Mouse (Mus musculus) hindbrain, embryonic 15.5 days (tissue): Measurements from ENCODE around the gene Olfr556. TPM values are rescaled to one million over a fixed set of nuclear protein-coding genes. Genes with fewer than 3 reads are reported as not detected.
A peak's percentile ranks its signal among the peaks of the same experiment; 100 is the strongest.
"Not testable (repeated sequence)": the region's sequence is repeated elsewhere in the genome, so short reads cannot be mapped to it uniquely, and the experiment has no call there.

Source experiments
- ATAC-seq: fragments of 200-750 bp; cut with Nextera tagmentation; 2 replicates; pipeline ENCODE4 v1.8.0; 2017; ENCODE audit warnings: low read depth, moderate number of reproducible peaks, moderate TSS enrichment; ENCODE audit not compliant: low FRiP score
- H3K27ac ChIP-seq: fragments of 300-500 bp; sonication (generic); replicated peaks from 2 replicates; pipeline ENCODE4 v1.5.1; 2015; ENCODE audit warnings: mild to moderate bottlenecking, inconsistent platforms
- H3K27me3 ChIP-seq: fragments of 300-500 bp; sonication (generic); 2 replicates; pipeline ENCODE4 v1.6.1; 2015; ENCODE audit warnings: control low read depth, inconsistent platforms
- H3K36me3 ChIP-seq: fragments of 300-500 bp; sonication (generic); 2 replicates; pipeline ENCODE4 v1.6.1; 2015; ENCODE audit warnings: control low read depth, inconsistent platforms
- H3K4me1 ChIP-seq: fragments of 300-500 bp; sonication (generic); replicated peaks from 2 replicates; pipeline ENCODE4 v1.6.1; 2015; ENCODE audit warnings: control low read depth, inconsistent platforms
- H3K4me2 ChIP-seq: fragments of 300-500 bp; sonication (generic); 2 replicates; pipeline ENCODE4 v1.6.1; 2015; ENCODE audit warnings: moderate library complexity, mild to moderate bottlenecking, inconsistent platforms
- H3K4me3 ChIP-seq: fragments of 300-500 bp; sonication (generic); 2 replicates; pipeline ENCODE4 v1.5.1; 2015; ENCODE audit warnings: mild to moderate bottlenecking, inconsistent platforms
- H3K9ac ChIP-seq: fragments of 300-500 bp; sonication (generic); 2 replicates; pipeline ENCODE4 v1.6.1; 2015; ENCODE audit warnings: inconsistent platforms
- H3K9me3 ChIP-seq: fragments of 300-500 bp; sonication (generic); 2 replicates; pipeline ENCODE4 v1.6.1; 2016; ENCODE audit warnings: control low read depth, inconsistent platforms
- WGBS: fragments of 180-500 bp; shearing (Covaris S2); methylation state at CpG from one replicate; pipeline ENCODE4 v1.1.7; 2015; 5-methylcytosine and 5-hydroxymethylcytosine counted together
- polyA plus RNA-seq: library from polyadenylated mRNA; unstranded; fragments of >200 nt; fragmentation: Nextera tagmentation; extraction: Ambion mirVana; gene quantifications from 2 replicates; pipeline ENCODE4 v1.2.1, GENCODE M21; 2015

The Olfr556 gene
- not detected in 2 replicates for polyA plus RNA-seq

DNA sequence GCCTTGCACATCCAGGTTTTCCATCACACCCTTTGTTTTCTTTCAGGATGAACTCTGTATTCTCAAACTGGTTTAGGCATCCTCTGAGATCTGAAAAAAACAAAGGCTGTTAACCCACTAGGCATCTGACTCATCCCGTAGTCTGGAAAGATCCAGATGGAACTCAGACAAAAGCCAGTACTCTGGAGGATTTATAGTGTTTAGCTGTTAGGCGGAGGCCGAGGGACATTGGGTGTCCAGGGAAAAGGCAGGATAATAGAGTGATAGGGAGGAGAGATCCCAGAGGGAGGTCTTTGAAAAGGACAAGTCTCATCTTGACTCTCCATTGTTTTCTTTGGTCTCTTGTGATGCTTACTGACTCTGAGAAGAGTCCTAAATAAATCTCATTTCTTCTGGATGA, at the start of gene Olfr556:
Gene Olfr556, plus strand, starts transcription at position 301 of the 400 bp plus-strand sequence.
- H3K27me3 ChIP-seq, result no peaks in the 10 kb centered on the region
- no peak within 1 kb of the TSS for H3K9ac ChIP-seq
- no peaks in the 10 kb centered on the region for H3K4me1 ChIP-seq
- no peaks in the 10 kb centered on the region for H3K36me3 ChIP-seq
- no peak for ATAC-seq
- H3K9me3 ChIP-seq, result no peaks in the 10 kb centered on the region
- WGBS, result 45% methylated on average over 3 of the region's 3 CpGs
- no peak within 1 kb of the TSS for H3K4me3 ChIP-seq
- no peak within 1 kb of the TSS for H3K27ac ChIP-seq
- H3K4me2 ChIP-seq, result no peak within 1 kb of the TSS

DNA sequence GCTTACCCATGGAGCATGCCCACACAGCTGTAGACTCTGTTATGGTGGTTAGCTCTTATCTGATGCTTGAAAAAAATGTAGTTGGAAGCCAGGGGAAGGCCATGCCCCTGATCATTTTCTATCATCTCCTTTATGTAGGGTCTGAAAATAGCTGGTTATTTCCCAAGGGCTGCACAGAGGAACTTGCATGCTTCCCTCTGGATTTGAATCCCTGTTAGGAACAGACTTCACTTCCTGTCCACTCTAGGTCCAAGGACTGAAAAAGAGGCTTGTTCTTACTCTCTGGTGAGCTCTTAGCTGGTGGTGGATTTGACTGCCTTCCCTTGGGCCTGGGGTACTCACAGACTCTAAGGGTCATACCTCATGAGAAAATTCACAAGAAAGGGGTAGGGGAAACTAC, 46.6 kb upstream of the Olfr556 start, which contains the start of gene Olfr553:
Gene Olfr553, minus strand, starts transcription at position 101 of the 400 bp plus-strand sequence.
- Histone ChIP-seq H3K9ac (no peak within 1 kb of the TSS), H3K9me3 (no peaks in the 10 kb centered on the region), H3K4me2 (no peak within 1 kb of the TSS), H3K27ac (no peak within 1 kb of the TSS), H3K27me3 (no peaks in the 10 kb centered on the region), H3K4me1 (no peaks in the 10 kb centered on the region), H3K36me3 (no peaks in the 10 kb centered on the region), H3K4me3 (no peak within 1 kb of the TSS)
- ATAC-seq, result no peak

DNA sequence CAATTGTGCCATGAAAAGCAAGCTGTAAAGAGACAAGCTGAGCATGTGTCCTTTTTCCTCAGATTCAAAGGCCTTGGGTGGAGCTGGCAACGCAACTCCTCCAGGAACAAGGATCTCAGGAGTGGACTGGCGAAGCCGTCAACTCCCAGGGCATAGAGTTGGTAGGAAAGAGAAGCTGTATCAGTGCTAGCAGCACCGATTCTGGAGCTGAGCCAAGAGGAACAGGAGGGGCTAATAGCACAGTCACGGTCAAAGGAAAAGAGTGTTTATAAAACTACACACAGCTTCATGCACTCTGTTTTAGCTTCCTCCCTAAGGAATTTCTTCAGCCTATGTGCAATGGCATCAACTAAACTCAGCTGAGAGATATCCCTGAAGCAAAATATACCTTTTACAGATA, 45.1 kb upstream of the Olfr556 start:
- WGBS, result 66% methylated on average over 5 of the region's 5 CpGs

DNA sequence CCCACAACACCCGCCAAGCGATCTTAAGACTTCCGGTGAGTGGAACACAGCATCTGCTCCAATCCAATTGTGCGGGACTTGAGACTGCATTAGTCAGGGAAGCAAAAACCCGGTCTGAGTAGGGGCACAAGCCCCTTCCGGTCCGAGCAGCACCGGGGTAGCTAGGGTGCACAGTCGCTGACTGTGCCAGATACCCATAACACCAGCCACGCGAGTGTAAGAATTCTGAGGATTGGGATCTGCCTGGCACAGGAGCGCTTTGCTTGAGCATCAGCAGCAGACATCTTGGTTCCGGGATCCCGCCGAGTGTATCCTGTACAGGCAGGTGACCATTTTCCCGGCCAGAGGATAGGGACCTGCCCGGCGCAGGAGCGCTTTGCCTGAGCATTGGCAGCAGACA, 44.3 kb upstream of the Olfr556 start:
- H3K27ac ChIP-seq, H3K9ac ChIP-seq, H3K4me1 ChIP-seq, ATAC-seq, H3K4me3 ChIP-seq, H3K36me3 ChIP-seq, H3K9me3 ChIP-seq, H3K27me3 ChIP-seq, H3K4me2 ChIP-seq: not testable (repeated sequence)
- 88% methylated on average over 19 of the region's 19 CpGs for WGBS

More for the DNA sequence above, 45.1 kb upstream of the Olfr556 start:
- Histone ChIP-seq H3K9ac (no peak overlapping the region), H3K36me3 (no peaks in the 10 kb centered on the region), H3K4me1 (no peaks in the 10 kb centered on the region), H3K4me3 (no peak overlapping the region), H3K27me3 (no peaks in the 10 kb centered on the region), H3K9me3 (no peaks in the 10 kb centered on the region), H3K4me2 (no peak overlapping the region), H3K27ac (no peak overlapping the region)
- ATAC-seq, result no peak

DNA sequence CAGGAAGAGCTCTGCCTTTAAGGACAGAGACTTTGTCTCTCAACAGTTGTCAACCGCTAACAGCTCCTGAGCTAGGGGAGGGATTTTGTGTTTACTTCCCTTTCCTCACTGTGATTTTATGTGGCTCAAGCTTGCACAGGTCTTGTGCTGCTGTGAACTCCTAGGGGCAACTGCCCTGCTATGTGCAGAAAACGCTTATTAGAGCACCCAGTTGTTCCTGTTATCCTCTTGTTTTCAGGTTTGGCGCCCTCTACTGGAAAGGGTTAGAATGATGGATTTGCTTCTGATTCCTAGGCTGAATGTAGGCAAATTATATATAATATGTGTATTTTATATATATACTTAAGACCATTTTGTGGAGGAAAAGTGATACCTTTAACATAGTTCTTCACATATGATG, 28.0 kb upstream of the Olfr556 start:
- no peak for ATAC-seq
- Histone ChIP-seq H3K27ac (no peak overlapping the region), H3K9me3 (no peaks in the 10 kb centered on the region), H3K4me1 (no peaks in the 10 kb centered on the region), H3K36me3 (no peaks in the 10 kb centered on the region), H3K4me2 (no peak overlapping the region), H3K27me3 (no peaks in the 10 kb centered on the region), H3K9ac (no peak overlapping the region), H3K4me3 (no peak overlapping the region)
- WGBS, result 34% methylated on average over 3 of the region's 3 CpGs

DNA sequence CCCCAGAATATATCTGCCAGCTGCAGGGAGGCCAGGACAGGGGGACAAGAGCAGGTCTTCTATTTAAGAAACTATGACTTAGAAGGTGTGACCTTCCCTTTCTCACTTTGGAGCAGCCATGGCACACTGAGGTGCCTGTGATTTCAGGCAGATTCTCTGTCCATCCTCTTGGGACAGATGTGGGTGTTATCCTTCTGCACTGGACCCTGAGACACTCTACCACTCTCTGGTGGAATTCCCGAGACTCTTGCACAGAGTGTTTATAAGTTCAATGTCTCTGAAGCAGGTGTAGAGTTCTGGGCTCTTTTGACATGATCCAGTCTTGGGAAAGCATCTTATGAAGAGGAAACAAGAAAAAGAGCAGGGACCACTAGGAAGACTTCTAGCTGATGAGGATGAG, 26.6 kb upstream of the Olfr556 start, which contains the start of gene Olfr554:
Gene Olfr554, plus strand, starts transcription at position 301 of the 400 bp plus-strand sequence.
- Histone ChIP-seq H3K4me1 (no peaks in the 10 kb centered on the region), H3K27ac (no peak within 1 kb of the TSS), H3K36me3 (no peaks in the 10 kb centered on the region), H3K9ac (no peak within 1 kb of the TSS), H3K27me3 (no peaks in the 10 kb centered on the region), H3K9me3 (no peaks in the 10 kb centered on the region), H3K4me3 (no peak within 1 kb of the TSS), H3K4me2 (no peak within 1 kb of the TSS)
- WGBS, result 87% methylated on average over 1 of the region's 1 CpGs
- ATAC-seq, result no peak

DNA sequence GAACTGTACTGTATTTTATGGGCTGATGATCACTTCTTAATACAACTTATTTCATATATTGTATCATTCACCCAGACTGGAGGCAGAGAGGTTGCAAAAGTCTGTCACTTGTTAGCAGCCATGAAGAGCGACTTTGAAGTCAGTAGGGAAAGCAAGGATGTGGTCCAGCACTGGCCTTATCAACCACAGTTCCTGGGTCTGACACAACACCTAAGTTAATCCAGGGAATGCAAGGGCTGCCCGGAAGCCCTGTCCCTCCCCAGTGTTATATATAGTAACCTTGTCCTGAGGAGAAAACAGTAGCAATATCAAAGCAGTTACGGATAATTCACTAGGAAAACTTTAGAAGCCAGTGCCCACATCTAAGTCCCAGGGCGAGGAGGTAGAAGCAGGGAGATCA, 19.8 kb upstream of the Olfr556 start:
- not testable (repeated sequence) for H3K27me3 ChIP-seq, H3K4me1 ChIP-seq, H3K27ac ChIP-seq, H3K9ac ChIP-seq, ATAC-seq, H3K4me2 ChIP-seq, H3K9me3 ChIP-seq, H3K4me3 ChIP-seq, H3K36me3 ChIP-seq
- WGBS, result 91% methylated on average over 4 of the region's 4 CpGs

DNA sequence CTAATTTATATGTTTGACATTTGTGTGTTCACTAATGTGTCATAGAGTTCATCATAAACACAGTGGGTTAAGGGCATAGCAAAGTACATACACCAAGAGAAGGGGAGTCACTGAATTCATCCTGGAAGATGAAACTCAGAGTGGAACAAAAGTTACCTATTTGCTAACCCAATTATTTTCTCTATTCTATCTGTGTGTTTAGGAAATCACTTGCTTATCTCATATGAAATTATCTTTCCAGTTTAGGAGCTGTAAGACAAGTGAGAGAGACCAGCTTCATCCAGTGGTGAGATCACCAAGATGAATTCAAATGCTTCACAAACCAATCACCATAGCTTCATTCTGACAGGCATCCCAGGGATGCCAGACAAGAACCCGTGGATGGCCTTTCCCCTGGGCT, 6.2 kb upstream of the Olfr556 start, which contains the start of gene Olfr555:
Gene Olfr555, plus strand, starts transcription at position 301 of the 400 bp plus-strand sequence.
- H3K4me1 ChIP-seq, result no peaks in the 10 kb centered on the region
- ATAC-seq, result no peak
- no peak within 1 kb of the TSS for H3K27ac ChIP-seq
- no peaks in the 10 kb centered on the region for H3K36me3 ChIP-seq
- no peaks in the 10 kb centered on the region for H3K9me3 ChIP-seq
- no peak within 1 kb of the TSS for H3K9ac ChIP-seq
- 59% methylated on average over 1 of the region's 1 CpGs for WGBS
- no peaks in the 10 kb centered on the region for H3K27me3 ChIP-seq
- H3K4me3 ChIP-seq, result no peak within 1 kb of the TSS
- H3K4me2 ChIP-seq, result no peak within 1 kb of the TSS

DNA sequence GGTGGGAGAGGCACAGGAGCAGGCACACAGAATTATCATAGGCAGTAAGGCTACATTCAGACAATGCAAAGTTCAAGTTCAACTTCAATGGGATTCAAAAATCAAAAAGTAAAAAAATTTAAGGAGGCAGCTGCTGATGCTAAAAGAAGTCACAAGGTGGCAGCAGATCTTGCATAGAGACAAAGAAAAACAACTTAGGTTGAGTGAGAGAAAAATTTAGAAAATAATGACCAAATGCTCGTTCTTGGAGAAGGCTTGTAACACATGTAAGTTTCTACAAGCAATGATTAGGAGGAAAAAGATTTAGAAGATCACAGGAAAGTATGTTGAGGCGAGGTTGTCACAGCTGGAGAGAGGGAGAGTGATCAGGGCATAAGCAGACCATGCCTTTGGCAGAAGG, 679 bp downstream of the Olfr556 start:
- no peak for ATAC-seq
- 46% methylated on average over 2 of the region's 2 CpGs for WGBS
- Histone ChIP-seq H3K9ac (no peak overlapping the region), H3K4me1 (no peaks in the 10 kb centered on the region), H3K27me3 (no peaks in the 10 kb centered on the region), H3K36me3 (no peaks in the 10 kb centered on the region), H3K27ac (no peak overlapping the region), H3K4me3 (no peak overlapping the region), H3K9me3 (no peaks in the 10 kb centered on the region), H3K4me2 (no peak overlapping the region)

DNA sequence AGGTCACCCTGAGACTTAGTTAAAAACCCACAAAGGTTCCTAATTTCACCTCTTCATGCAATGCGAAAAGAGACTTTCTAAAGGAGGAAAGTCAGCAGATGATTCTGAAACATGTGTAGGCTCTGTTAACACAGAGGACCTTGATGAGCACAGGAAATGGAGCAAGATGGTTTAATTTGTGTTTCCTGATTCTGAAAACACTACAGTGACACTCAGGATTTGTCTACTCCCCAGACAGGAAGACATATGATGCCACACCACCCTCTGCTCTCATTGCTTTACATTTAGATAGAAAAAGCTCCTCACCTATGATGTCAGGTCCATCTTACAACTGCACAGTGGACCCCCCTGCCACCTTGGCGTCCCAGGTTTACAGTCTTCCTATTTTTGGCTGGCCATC, 11.5 kb downstream of the Olfr556 start:
- H3K27me3 ChIP-seq, result no peaks in the 10 kb centered on the region
- no peaks in the 10 kb centered on the region for H3K36me3 ChIP-seq
- H3K9ac ChIP-seq, result no peak overlapping the region
- no peak overlapping the region for H3K27ac ChIP-seq
- ATAC-seq, result no peak
- 93% methylated on average over 2 of the region's 2 CpGs for WGBS
- no peak overlapping the region for H3K4me2 ChIP-seq
- H3K9me3 ChIP-seq, result no peaks in the 10 kb centered on the region
- H3K4me3 ChIP-seq, result no peak overlapping the region
- no peaks in the 10 kb centered on the region for H3K4me1 ChIP-seq

DNA sequence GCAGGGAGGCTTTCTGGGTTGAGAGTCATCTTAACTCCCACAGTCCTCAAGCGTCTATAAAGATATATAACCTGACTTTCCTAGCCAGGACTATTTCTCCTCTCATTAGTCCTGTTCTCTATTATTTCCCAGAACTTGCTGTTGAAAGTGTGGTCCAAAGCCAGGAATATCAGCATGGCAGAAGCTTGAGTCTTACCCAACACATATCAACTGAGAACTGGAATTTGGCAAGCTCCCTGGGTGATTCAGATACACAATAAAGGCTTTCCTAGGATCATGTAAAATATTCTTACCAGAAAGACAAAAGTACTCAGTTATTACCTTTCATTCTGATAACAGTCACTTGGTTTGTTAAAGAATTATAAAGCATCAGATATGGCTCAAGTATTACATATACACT, 17.2 kb downstream of the Olfr556 start:
- Histone ChIP-seq H3K4me2 (no peak overlapping the region), H3K27me3 (no peaks in the 10 kb centered on the region), H3K27ac (no peak overlapping the region), H3K4me1 (no peaks in the 10 kb centered on the region), H3K9ac (no peak overlapping the region), H3K36me3 (no peaks in the 10 kb centered on the region), H3K4me3 (no peak overlapping the region), H3K9me3 (no peaks in the 10 kb centered on the region)
- 89% methylated on average over 1 of the region's 1 CpGs for WGBS
- ATAC-seq, result no peak

DNA sequence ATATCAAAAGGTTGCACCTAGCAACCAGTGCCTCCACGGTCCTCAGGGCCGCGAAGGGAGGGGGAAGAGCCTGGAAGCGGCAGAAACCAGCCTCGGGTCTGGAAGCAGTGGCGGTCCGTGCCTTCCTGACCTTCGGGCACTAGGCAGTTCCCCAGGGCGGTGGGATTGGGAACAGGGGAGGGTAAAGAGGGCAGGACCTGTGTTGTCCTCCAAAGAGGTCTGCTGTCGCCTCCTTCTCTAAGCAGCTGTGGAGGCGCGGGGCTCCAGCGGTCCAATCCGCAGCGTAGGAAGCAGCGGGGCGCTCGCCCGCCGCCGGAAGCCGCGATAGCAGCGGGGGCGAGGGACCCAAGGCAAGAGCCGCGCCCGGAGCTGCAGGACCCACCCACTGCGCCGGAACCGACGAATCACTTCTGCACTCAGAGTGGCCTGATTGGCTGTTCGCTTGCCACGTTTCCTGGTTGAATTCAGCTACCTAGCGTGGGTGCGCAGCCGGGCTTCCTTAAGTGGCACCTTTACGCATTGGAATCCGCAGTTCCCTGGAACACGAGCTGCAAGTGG, 22.3 kb downstream of the Olfr556 start, which contains the start of gene Trim68:
Gene Trim68, minus strand, starts transcription at position 384 of the 558 bp plus-strand sequence.
- H3K4me3 ChIP-seq, result peak within 1 kb of the TSS; percentile 69
- H3K4me1 ChIP-seq, result no peaks in the 10 kb centered on the region
- peak within 1 kb of the TSS; percentile 82 for H3K4me2 ChIP-seq
- no peaks in the 10 kb centered on the region for H3K9me3 ChIP-seq
- H3K36me3 ChIP-seq, result no peaks in the 10 kb centered on the region
- peak within 1 kb of the TSS; percentile 75 for H3K9ac ChIP-seq
- ATAC-seq, result peak; percentile 100
- under 1% methylated on average over 38 of the region's 40 CpGs for WGBS
- no peaks in the 10 kb centered on the region for H3K27me3 ChIP-seq
- H3K27ac ChIP-seq, result peak within 1 kb of the TSS; percentile 76
